Comparison of ENCODE assay signal across 20 mouse cellular contexts in genomic region chr8:106131488-106132222, GRCm38 (mm10). TPM values are rescaled to one million over a fixed set of nuclear protein-coding genes. Genes with fewer than 3 reads are reported as not detected.
DNase-seq lines count a peak whose midpoint lies in the region; ATAC-seq and TF ChIP-seq lines count a peak whose summit lies in the region.
"Had no signal": no experiment of that assay in that cellular context is flagged by ENCODE, and none has a peak within 500 bp of the region (broad histone marks: within the 10 kb centered on the region; RNA-seq: fewer than 3 reads in every experiment).

No protein-coding gene starts in this region.

- ATAC-seq in heart, embryonic 11.5 days (replicated peaks; ENCODE audit: insufficient number of reproducible peaks, low FRiP score, low TSS enrichment) = no peak
- peak; percentile 46 for ATAC-seq in common myeloid progenitor, adult 5-6 weeks (replicated peaks; ENCODE audit: low read depth, poor library complexity, severe bottlenecking)
- ATAC-seq in liver, embryonic 14.5 days (ENCODE audit: insufficient read depth) = no peak
- ATAC-seq in stomach, postnatal 0 days (ENCODE audit: low FRiP score, low TSS enrichment) = no peak
- ATAC-seq: forebrain, embryonic 16.5 days had no signal

- WGBS in heart, embryonic 10.5 days = 79% methylated on average over 7 of the region's 7 CpGs
- 81% methylated on average over 7 of the region's 7 CpGs for WGBS in heart, embryonic 11.5 days (ENCODE audit: insufficient replicate concordance)
- 33% methylated on average over 7 of the region's 7 CpGs for WGBS in liver, embryonic 14.5 days (ENCODE audit: insufficient replicate concordance)
- 86% methylated on average over 7 of the region's 7 CpGs for WGBS in stomach, postnatal 0 days

- H3K4me3 ChIP-seq in heart, embryonic 10.5 days = no peak overlapping the region
- no peak overlapping the region for H3K4me3 ChIP-seq in heart, embryonic 11.5 days (ENCODE audit: low read depth, low read length)
- H3K4me3 ChIP-seq in liver, embryonic 14.5 days (ENCODE audit: insufficient read depth in 1 of 2, low read depth in 2 of 2, low read length in 2 of 2) = no peak overlapping the region
- H3K4me3 ChIP-seq in stomach, postnatal 0 days (ENCODE audit: low read depth, low read length) = no peak overlapping the region
- H3K4me3 ChIP-seq: embryonic facial prominence, embryonic 13.5 days; forebrain, embryonic 12.5 days; heart, embryonic 15.5 days had no signal

- no peak overlapping the region for H3K27ac ChIP-seq in heart, embryonic 10.5 days
- no peak overlapping the region for H3K27ac ChIP-seq in heart, embryonic 11.5 days (ENCODE audit: low read depth, low read length)
- H3K27ac ChIP-seq in liver, embryonic 14.5 days = no peak overlapping the region
- H3K27ac ChIP-seq in stomach, postnatal 0 days (replicated peaks) = no peak overlapping the region
- H3K27ac ChIP-seq: embryonic facial prominence, embryonic 13.5 days; forebrain, embryonic 12.5 days; heart, embryonic 15.5 days; hindbrain, embryonic 14.5 days had no signal

- no peaks in the 10 kb centered on the region for H3K9me3 ChIP-seq in heart, embryonic 10.5 days
- H3K9me3 ChIP-seq in heart, embryonic 11.5 days (replicated peaks; ENCODE audit: control insufficient read depth, low read length) = no peaks in the 10 kb centered on the region
- H3K9me3 ChIP-seq in liver, embryonic 14.5 days (ENCODE audit: control insufficient read depth, low read length) = no peaks in the 10 kb centered on the region
- no peaks in the 10 kb centered on the region for H3K9me3 ChIP-seq in stomach, postnatal 0 days (ENCODE audit: control insufficient read depth, low read length)
- H3K9me3 ChIP-seq: embryonic facial prominence, embryonic 13.5 days; forebrain, embryonic 12.5 days; heart, embryonic 15.5 days had no signal

- H3K4me2 ChIP-seq in heart, embryonic 11.5 days = no peak overlapping the region
- H3K4me2 ChIP-seq in liver, embryonic 14.5 days (ENCODE audit: low read depth) = no peak overlapping the region
- no peak overlapping the region for H3K4me2 ChIP-seq in stomach, postnatal 0 days (replicated peaks; ENCODE audit: low read depth)
- H3K4me2 ChIP-seq: embryonic facial prominence, embryonic 13.5 days; forebrain, embryonic 12.5 days; heart, embryonic 15.5 days; hindbrain, embryonic 14.5 days had no signal

- 0 out of 2 replicates have a peak, but pooled peaks have one; percentile 18 for TF ChIP-seq EP300 in liver, embryonic 14.5 days (IDR thresholded peaks at IDR 0.05; ENCODE audit: low read depth)
- no peak for TF ChIP-seq EP300 in stomach, postnatal 0 days (optimal IDR thresholded peaks at IDR 0.05)

- no peak overlapping the region for H3K9ac ChIP-seq in heart, embryonic 11.5 days (ENCODE audit: low read depth, low read length)
- no peak overlapping the region for H3K9ac ChIP-seq in liver, embryonic 14.5 days (replicated peaks)
- no peak overlapping the region for H3K9ac ChIP-seq in stomach, postnatal 0 days (ENCODE audit: low read length)
- H3K9ac ChIP-seq: embryonic facial prominence, embryonic 13.5 days; forebrain, embryonic 12.5 days; heart, embryonic 15.5 days; hindbrain, embryonic 14.5 days had no signal

- peaks cover 21% of the 10 kb centered on the region for H3K4me1 ChIP-seq in heart, embryonic 10.5 days
- H3K4me1 ChIP-seq in heart, embryonic 11.5 days (ENCODE audit: control insufficient read depth, insufficient read depth, low read length) = peaks cover 7% of the 10 kb centered on the region
- no peaks in the 10 kb centered on the region; a peak in 1 of 4 replicates for H3K4me1 ChIP-seq in liver, embryonic 14.5 days (replicated peaks; ENCODE audit: control insufficient read depth in 2 of 2, insufficient read depth in 2 of 2, low read length in 1 of 2)
- no peaks in the 10 kb centered on the region for H3K4me1 ChIP-seq in stomach, postnatal 0 days (replicated peaks; ENCODE audit: control insufficient read depth, insufficient read depth)

- TF ChIP-seq CTCF in liver, embryonic 14.5 days (IDR thresholded peaks at IDR 0.05; ENCODE audit: low read depth) = no peak
- no peak for TF ChIP-seq CTCF in stomach, postnatal 0 days (IDR thresholded peaks at IDR 0.05; ENCODE audit: low read depth)

- peaks cover 59% of the 10 kb centered on the region for H3K36me3 ChIP-seq in heart, embryonic 10.5 days
- H3K36me3 ChIP-seq in heart, embryonic 11.5 days (ENCODE audit: control insufficient read depth, insufficient read depth, low read length) = peaks cover 14% of the 10 kb centered on the region
- peaks cover 26% of the 10 kb centered on the region; the same call in 1 of the 2 replicates for H3K36me3 ChIP-seq in liver, embryonic 14.5 days (replicated peaks; ENCODE audit: control insufficient read depth, insufficient read depth, low read depth)
- peaks cover 15% of the 10 kb centered on the region for H3K36me3 ChIP-seq in stomach, postnatal 0 days (ENCODE audit: control insufficient read depth, insufficient read depth, low read length)

- peak; percentile 72 for DNase-seq in heart, embryonic 10.5 days (ENCODE audit: low spot score)
- DNase-seq in liver, embryonic 14.5 days (ENCODE audit: low read depth in 3 of 3, low spot score in 3 of 3) = no peak
- DNase-seq in gastrocnemius, adult 8-10 months (ENCODE audit: low spot score in 2 of 2) = no peak
- no peak for DNase-seq in left cerebral cortex, postnatal 10 days (ENCODE audit: extremely low spot score in 1 of 2, low spot score in 2 of 2)
- no peak for DNase-seq in stomach, postnatal 0 days (ENCODE audit: low spot score)
- DNase-seq: adrenal gland, adult 8-10 months; cerebellum, adult 11-12 months; cerebellum, adult 9-10 months; cerebellum, postnatal 25 days; gastrocnemius, postnatal 14 days; heart, postnatal 14 days had no signal

- peaks cover 45% of the 10 kb centered on the region for H3K27me3 ChIP-seq in heart, embryonic 10.5 days (ENCODE audit: insufficient read depth, poor library complexity, severe bottlenecking)
- H3K27me3 ChIP-seq in heart, embryonic 11.5 days (ENCODE audit: control insufficient read depth, insufficient read depth, low read length) = peaks cover 34% of the 10 kb centered on the region
- peaks cover 26% of the 10 kb centered on the region for H3K27me3 ChIP-seq in liver, embryonic 14.5 days (ENCODE audit: control insufficient read depth, insufficient read depth, low read length)
- 0 out of 2 replicates have a peak, but pooled peaks cover 2% of the 10 kb centered on the region for H3K27me3 ChIP-seq in stomach, postnatal 0 days (ENCODE audit: control insufficient read depth, insufficient read depth, low read length)
- H3K27me3 ChIP-seq: CH12.LX had no signal

- intact Hi-C loops in left cerebral cortex, postnatal 10 days (cut with DNase I) = no loop called here

RNA-seq across cellular contexts. Expression of gene Esrp2, which starts 5.1 kb away (rescaled TPM):
- 2.4 and 5.4 TPM in 2 replicates for polyA plus RNA-seq in heart, embryonic 10.5 days (2016; fragmentation: Nextera tagmentation; extraction: Ambion mirVana)
- polyA plus RNA-seq in heart, embryonic 11.5 days (2014; fragmentation: Nextera tagmentation; extraction: Ambion mirVana) = 1.3 and 1.4 TPM in 2 replicates
- not detected in 2 replicates for total RNA-seq in common myeloid progenitor, adult 5-6 weeks (2017)
- 6.7 and 7.7 TPM in 2 replicates for polyA plus RNA-seq in liver, embryonic 14.5 days (2012; rRNA removed)
- polyA plus RNA-seq in liver, embryonic 14.5 days (2014; fragmentation: Nextera tagmentation; extraction: Ambion mirVana) = 6.6 and 7.0 TPM in 2 replicates
- not detected for total RNA-seq in gastrocnemius, adult 8-10 months (2022)
- not detected for total RNA-seq in left cerebral cortex, postnatal 10 days (2021)
- 38.9 and 48.0 TPM in 2 replicates for polyA plus RNA-seq in stomach, postnatal 0 days (2015; fragmentation: Nextera tagmentation; extraction: Ambion mirVana)
- total RNA-seq: gastrocnemius, postnatal 14 days; hematopoietic stem cell, adult 5-6 weeks had no signal

RNA-seq across cellular contexts. Expression of gene Pla2g15, which starts 18.5 kb away (rescaled TPM):
- polyA plus RNA-seq in heart, embryonic 10.5 days (2016; fragmentation: Nextera tagmentation; extraction: Ambion mirVana) = 10.6 and 13.6 TPM in 2 replicates
- 3.0 and 7.2 TPM in 2 replicates for polyA plus RNA-seq in heart, embryonic 11.5 days (2014; fragmentation: Nextera tagmentation; extraction: Ambion mirVana)
- 11.2 and 13.3 TPM in 2 replicates for total RNA-seq in common myeloid progenitor, adult 5-6 weeks (2017)
- polyA plus RNA-seq in liver, embryonic 14.5 days (2012; rRNA removed) = 2.8 and 2.9 TPM in 2 replicates
- 2.5 TPM in 2 replicates for polyA plus RNA-seq in liver, embryonic 14.5 days (2014; fragmentation: Nextera tagmentation; extraction: Ambion mirVana)
- total RNA-seq in gastrocnemius, adult 8-10 months (2022) = 1 to 10 TPM; 3.3 to 5.6 (median 4.0) TPM
- 10 to 100 TPM; 24.6 to 25.3 TPM for total RNA-seq in left cerebral cortex, postnatal 10 days (2021)
- polyA plus RNA-seq in stomach, postnatal 0 days (2015; fragmentation: Nextera tagmentation; extraction: Ambion mirVana) = 5.6 and 5.7 TPM in 2 replicates

RNA-seq across cellular contexts. Expression of gene Slc7a6, which starts 37.0 kb away (rescaled TPM):
- polyA plus RNA-seq in heart, embryonic 10.5 days (2016; fragmentation: Nextera tagmentation; extraction: Ambion mirVana) = 47.3 and 67.8 TPM in 2 replicates
- polyA plus RNA-seq in heart, embryonic 11.5 days (2014; fragmentation: Nextera tagmentation; extraction: Ambion mirVana) = 64.5 and 67.4 TPM in 2 replicates
- 24.0 and 28.2 TPM in 2 replicates for total RNA-seq in common myeloid progenitor, adult 5-6 weeks (2017)
- 3.8 TPM in 2 replicates for polyA plus RNA-seq in liver, embryonic 14.5 days (2012; rRNA removed)
- polyA plus RNA-seq in liver, embryonic 14.5 days (2014; fragmentation: Nextera tagmentation; extraction: Ambion mirVana) = 8.2 and 10.2 TPM in 2 replicates
- total RNA-seq in gastrocnemius, adult 8-10 months (2022) = 10 to 100 TPM in 2 of 4 experiments, 1 to 10 TPM in 2; 7.2 to 11.4 (median 9.3) TPM
- 10 to 100 TPM; 28.5 to 29.2 TPM for total RNA-seq in left cerebral cortex, postnatal 10 days (2021)
- 24.3 and 25.8 TPM in 2 replicates for polyA plus RNA-seq in stomach, postnatal 0 days (2015; fragmentation: Nextera tagmentation; extraction: Ambion mirVana)
